Mouse (Mus musculus) erythroblast, embryonic 14.5 days (primary cell): Measurements from ENCODE around the gene Kansl1.

Source experiments
- GATA1 ChIP-seq: IDR thresholded peaks from 2 replicates; pipeline ENCODE4 v1.6.1; 2012; ENCODE audit warnings: low read length, inconsistent platforms, mixed read lengths
- TAL1 ChIP-seq: IDR thresholded peaks from 3 replicates; pipeline ENCODE4 v1.6.1; 2012; ENCODE audit warnings: low read length, inconsistent platforms, mixed read lengths

GRCm38 (mm10) chr11:104438450-104438849, 30.2 kb downstream of the Kansl1 start:
- no peak for TF ChIP-seq GATA1
- no peak for TF ChIP-seq TAL1
